23 mouse cellular contexts compared by ENCODE assay signal in genomic region chr10:128327610-128328009, GRCm38 (mm10). TPM values are rescaled to one million over a fixed set of nuclear protein-coding genes. Genes with fewer than 3 reads are reported as not detected.
A peak's percentile ranks its signal among the peaks of the same experiment; 100 is the strongest.
DNase-seq lines count a peak whose midpoint lies in the region; ATAC-seq and TF ChIP-seq lines count a peak whose summit lies in the region.
"Had no signal": no experiment of that assay in that cellular context is flagged by ENCODE, and none has a peak within 500 bp of the region (broad histone marks: within the 10 kb centered on the region; RNA-seq: fewer than 3 reads in every experiment).

No protein-coding gene starts in this region.

- peaks cover 6% of the 10 kb centered on the region; the same call in 1 of the 2 replicates for H3K4me1 ChIP-seq in intestine, postnatal 0 days (replicated peaks; ENCODE audit: control insufficient read depth, insufficient read depth, low read length)
- peaks cover 10% of the 10 kb centered on the region for H3K4me1 ChIP-seq in intestine, embryonic 16.5 days (ENCODE audit: control insufficient read depth, insufficient read depth, low read length)
- H3K4me1 ChIP-seq in stomach, postnatal 0 days (replicated peaks; ENCODE audit: control insufficient read depth, insufficient read depth), result peaks cover 4% of the 10 kb centered on the region; the same call in 1 of the 2 replicates

- WGBS in intestine, postnatal 0 days, result 91% methylated on average over 10 of the region's 10 CpGs
- WGBS in intestine, embryonic 16.5 days, result 87% methylated on average over 10 of the region's 10 CpGs
- 86% methylated on average over 10 of the region's 10 CpGs for WGBS in stomach, postnatal 0 days

- peak; percentile 26 for DNase-seq in thymus, postnatal 4 days
- DNase-seq in thymus, postnatal 14 days, result no peak
- DNase-seq in R1 (ENCODE audit: low read depth, low spot score), result peak; percentile 65
- DNase-seq in stomach, postnatal 0 days (ENCODE audit: low spot score), result no peak
- no peak for DNase-seq in cerebellum, postnatal 25 days
- no peak for DNase-seq in cerebellum, adult 18-20 months
- DNase-seq: adrenal gland, postnatal 36 days; heart, postnatal 14 days; layer of hippocampus, postnatal 36 days; left cerebral cortex, postnatal 4 days; liver, embryonic 13.5 days; lung, postnatal 14 days; right cerebral cortex, adult 18-20 months; thymus, postnatal 25 days had no signal

- TF ChIP-seq EP300 in stomach, postnatal 0 days (optimal IDR thresholded peaks at IDR 0.05), result no peak

- no peaks in the 10 kb centered on the region for H3K27me3 ChIP-seq in intestine, postnatal 0 days (replicated peaks; ENCODE audit: control insufficient read depth, insufficient read depth, low read length)
- no peaks in the 10 kb centered on the region for H3K27me3 ChIP-seq in intestine, embryonic 16.5 days (replicated peaks; ENCODE audit: control insufficient read depth, insufficient read depth, low read length)
- no peaks in the 10 kb centered on the region for H3K27me3 ChIP-seq in stomach, postnatal 0 days (ENCODE audit: control insufficient read depth, insufficient read depth, low read length)
- H3K27me3 ChIP-seq: embryonic facial prominence, embryonic 13.5 days; hindbrain, embryonic 15.5 days; kidney, embryonic 15.5 days; liver, embryonic 13.5 days; stomach, embryonic 15.5 days had no signal

- H3K9me3 ChIP-seq in intestine, postnatal 0 days (ENCODE audit: control insufficient read depth), result no peaks in the 10 kb centered on the region
- H3K9me3 ChIP-seq in intestine, embryonic 16.5 days (ENCODE audit: control insufficient read depth, low read length), result no peaks in the 10 kb centered on the region
- H3K9me3 ChIP-seq in stomach, postnatal 0 days (ENCODE audit: control insufficient read depth, low read length), result no peaks in the 10 kb centered on the region
- H3K9me3 ChIP-seq: embryonic facial prominence, embryonic 13.5 days; forebrain, embryonic 10.5 days; G1E; hindbrain, embryonic 15.5 days; kidney, embryonic 15.5 days; liver, embryonic 13.5 days; stomach, embryonic 15.5 days had no signal

- no peak overlapping the region for H3K27ac ChIP-seq in intestine, postnatal 0 days (ENCODE audit: low read depth, low read length)
- H3K27ac ChIP-seq in intestine, embryonic 16.5 days (ENCODE audit: low read length), result no peak overlapping the region
- no peak overlapping the region for H3K27ac ChIP-seq in stomach, postnatal 0 days (replicated peaks)
- H3K27ac ChIP-seq: embryonic facial prominence, embryonic 13.5 days; forebrain, embryonic 10.5 days; hindbrain, embryonic 15.5 days; kidney, embryonic 15.5 days; liver, embryonic 13.5 days; stomach, embryonic 15.5 days had no signal

- peak; percentile 53 for TF ChIP-seq CTCF in intestine, postnatal 0 days (IDR thresholded peaks at IDR 0.05; ENCODE audit: low read depth)
- TF ChIP-seq CTCF in stomach, postnatal 0 days (IDR thresholded peaks at IDR 0.05; ENCODE audit: low read depth), result peak; percentile 45

- no peak overlapping the region for H3K9ac ChIP-seq in intestine, postnatal 0 days (ENCODE audit: low read depth, low read length)
- no peak overlapping the region for H3K9ac ChIP-seq in intestine, embryonic 16.5 days (ENCODE audit: low read depth, low read length)
- no peak overlapping the region for H3K9ac ChIP-seq in stomach, postnatal 0 days (ENCODE audit: low read length)
- H3K9ac ChIP-seq: embryonic facial prominence, embryonic 13.5 days; hindbrain, embryonic 15.5 days; kidney, embryonic 15.5 days; liver, embryonic 13.5 days; stomach, embryonic 15.5 days had no signal

- H3K4me2 ChIP-seq in intestine, postnatal 0 days (replicated peaks; ENCODE audit: low read depth), result no peak overlapping the region
- H3K4me2 ChIP-seq in intestine, embryonic 16.5 days (ENCODE audit: low read depth, low read length), result no peak overlapping the region
- no peak overlapping the region for H3K4me2 ChIP-seq in stomach, postnatal 0 days (replicated peaks; ENCODE audit: low read depth)
- H3K4me2 ChIP-seq: embryonic facial prominence, embryonic 13.5 days; hindbrain, embryonic 15.5 days; kidney, embryonic 15.5 days; liver, embryonic 13.5 days; midbrain, embryonic 11.5 days; stomach, embryonic 15.5 days had no signal

- ATAC-seq in intestine, postnatal 0 days, result no peak
- ATAC-seq in intestine, embryonic 16.5 days, result no peak
- no peak for ATAC-seq in stomach, postnatal 0 days (ENCODE audit: low FRiP score, low TSS enrichment)

- H3K4me3 ChIP-seq in intestine, postnatal 0 days (ENCODE audit: low read depth, low read length), result no peak overlapping the region
- H3K4me3 ChIP-seq in intestine, embryonic 16.5 days (ENCODE audit: low read length), result no peak overlapping the region
- H3K4me3 ChIP-seq in stomach, postnatal 0 days (ENCODE audit: low read depth, low read length), result no peak overlapping the region
- H3K4me3 ChIP-seq: embryonic facial prominence, embryonic 13.5 days; forebrain, embryonic 10.5 days; hindbrain, embryonic 15.5 days; kidney, embryonic 15.5 days; liver, embryonic 13.5 days; stomach, embryonic 15.5 days had no signal

- H3K36me3 ChIP-seq in intestine, postnatal 0 days (ENCODE audit: control insufficient read depth, insufficient read depth), result peaks cover 27% of the 10 kb centered on the region
- peaks cover 25% of the 10 kb centered on the region for H3K36me3 ChIP-seq in intestine, embryonic 16.5 days (ENCODE audit: control insufficient read depth, insufficient read depth, low read length)
- peaks cover 15% of the 10 kb centered on the region for H3K36me3 ChIP-seq in stomach, postnatal 0 days (ENCODE audit: control insufficient read depth, insufficient read depth, low read length)

RNA-seq across cellular contexts. Expression of gene Cnpy2, which starts 5.4 kb away (rescaled TPM):
- polyA plus RNA-seq in intestine, postnatal 0 days (2015; fragmentation: Nextera tagmentation; extraction: Ambion mirVana), result 254 and 273 TPM in 2 replicates
- polyA plus RNA-seq in intestine, embryonic 16.5 days (2015; fragmentation: Nextera tagmentation; extraction: Ambion mirVana), result 295 and 297 TPM in 2 replicates
- polyA plus RNA-seq in stomach, postnatal 0 days (2015; fragmentation: Nextera tagmentation; extraction: Ambion mirVana), result 214 and 218 TPM in 2 replicates

RNA-seq across cellular contexts. Expression of gene Cs, which starts 9.9 kb away (rescaled TPM):
- 248 and 266 TPM in 2 replicates for polyA plus RNA-seq in intestine, postnatal 0 days (2015; fragmentation: Nextera tagmentation; extraction: Ambion mirVana)
- polyA plus RNA-seq in intestine, embryonic 16.5 days (2015; fragmentation: Nextera tagmentation; extraction: Ambion mirVana), result 334 and 347 TPM in 2 replicates
- polyA plus RNA-seq in stomach, postnatal 0 days (2015; fragmentation: Nextera tagmentation; extraction: Ambion mirVana), result 152 and 158 TPM in 2 replicates

RNA-seq across cellular contexts. Expression of gene Pan2, which starts 24.5 kb away (rescaled TPM):
- polyA plus RNA-seq in intestine, postnatal 0 days (2015; fragmentation: Nextera tagmentation; extraction: Ambion mirVana), result 11.5 and 14.0 TPM in 2 replicates
- 24.7 and 25.5 TPM in 2 replicates for polyA plus RNA-seq in intestine, embryonic 16.5 days (2015; fragmentation: Nextera tagmentation; extraction: Ambion mirVana)
- 12.6 and 14.1 TPM in 2 replicates for polyA plus RNA-seq in stomach, postnatal 0 days (2015; fragmentation: Nextera tagmentation; extraction: Ambion mirVana)

RNA-seq across cellular contexts. Expression of gene Il23a, which starts 29.1 kb away (rescaled TPM):
- 0.22 and 0.46 TPM in 2 replicates for polyA plus RNA-seq in intestine, postnatal 0 days (2015; fragmentation: Nextera tagmentation; extraction: Ambion mirVana)
- polyA plus RNA-seq in intestine, embryonic 16.5 days (2015; fragmentation: Nextera tagmentation; extraction: Ambion mirVana), result 0.44 and 0.53 TPM in 2 replicates
- polyA plus RNA-seq in stomach, postnatal 0 days (2015; fragmentation: Nextera tagmentation; extraction: Ambion mirVana), result 0.33 and 0.35 TPM in 2 replicates
- polyA plus RNA-seq: forebrain, embryonic 10.5 days; liver, embryonic 13.5 days; midbrain, embryonic 11.5 days had no signal

RNA-seq across cellular contexts. Expression of gene Coq10a, which starts 41.2 kb away (rescaled TPM):
- polyA plus RNA-seq in intestine, postnatal 0 days (2015; fragmentation: Nextera tagmentation; extraction: Ambion mirVana), result 21.1 and 22.3 TPM in 2 replicates
- polyA plus RNA-seq in intestine, embryonic 16.5 days (2015; fragmentation: Nextera tagmentation; extraction: Ambion mirVana), result 2.5 and 3.3 TPM in 2 replicates
- 12.9 and 13.8 TPM in 2 replicates for polyA plus RNA-seq in stomach, postnatal 0 days (2015; fragmentation: Nextera tagmentation; extraction: Ambion mirVana)

Comparison
In these comparisons a context has a peak if more than half of its experiments do, and no peak if none do; other contexts are left out.
1. DNase-seq: peak in thymus, postnatal 4 days (single experiment) and R1 (single experiment); none in thymus, postnatal 14 days (single experiment), stomach, postnatal 0 days (single experiment), cerebellum, postnatal 25 days (0 of 2) and cerebellum, adult 18-20 months (0 of 2).